In the genomic region with DNA sequence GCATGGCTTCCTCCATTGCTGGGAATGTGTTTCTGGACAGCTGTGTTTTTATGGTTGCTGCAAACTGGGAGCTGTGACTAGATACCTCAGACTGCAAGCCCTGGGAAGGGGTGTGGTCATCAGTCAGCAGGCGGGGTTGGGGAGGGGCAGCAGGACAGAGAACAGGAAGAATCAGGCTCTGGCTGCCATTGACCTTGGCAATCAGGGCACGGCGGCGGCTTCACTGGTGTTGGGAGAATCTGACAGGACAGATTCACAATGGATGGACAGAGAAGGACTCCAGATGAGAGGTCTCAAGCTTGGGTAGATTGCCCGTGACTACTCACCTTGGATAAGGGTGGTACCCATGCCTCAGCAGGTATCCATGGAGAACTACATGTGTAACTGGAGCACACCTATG, we compare ENCODE assay signal across 16 mouse cellular contexts.
"Had no signal": no experiment of that assay in that cellular context is flagged by ENCODE, and none has a peak within 500 bp of the region (broad histone marks: within the 10 kb centered on the region; RNA-seq: fewer than 3 reads in every experiment).

No protein-coding gene starts in this region.

- H3K4me3 ChIP-seq: limb, embryonic 12.5 days; liver, embryonic 13.5 days; lung, embryonic 15.5 days; megakaryocyte, embryonic 14.5 days; midbrain, embryonic 15.5 days had no signal

- H3K27ac ChIP-seq: kidney, postnatal 0 days; limb, embryonic 12.5 days; liver, embryonic 13.5 days; lung, embryonic 15.5 days; macrophage; midbrain, embryonic 15.5 days had no signal

- H3K9me3 ChIP-seq: limb, embryonic 12.5 days; lung, embryonic 15.5 days; midbrain, embryonic 15.5 days had no signal

- H3K4me1 ChIP-seq: limb, embryonic 12.5 days; liver, embryonic 13.5 days; lung, embryonic 15.5 days; megakaryocyte, embryonic 14.5 days had no signal

- H3K27me3 ChIP-seq: limb, embryonic 12.5 days; liver, embryonic 13.5 days; lung, embryonic 15.5 days; megakaryocyte, embryonic 14.5 days; midbrain, embryonic 15.5 days had no signal

- H3K9ac ChIP-seq: limb, embryonic 12.5 days; liver, embryonic 13.5 days; liver, postnatal 0 days; lung, embryonic 15.5 days; midbrain, embryonic 15.5 days had no signal

- DNase-seq: kidney, adult 11 months; kidney, adult 9 months; kidney, postnatal 36 days; liver; liver, embryonic 13.5 days; liver, postnatal 0 days; lung, postnatal 14 days; spleen, adult 18-20 months; thymus, adult 18-20 months; thymus, postnatal 14 days had no signal

- ATAC-seq: liver, postnatal 0 days; midbrain, embryonic 15.5 days had no signal

- H3K4me2 ChIP-seq: limb, embryonic 12.5 days; liver, embryonic 13.5 days; lung, embryonic 15.5 days; midbrain, embryonic 15.5 days had no signal

- H3K36me3 ChIP-seq: limb, embryonic 12.5 days; liver, embryonic 13.5 days; lung, embryonic 15.5 days; midbrain, embryonic 15.5 days had no signal
